Mouse (Mus musculus) liver, adult 2 months (tissue): ENCODE data around the gene Cemip2.

Experiments
- CTCF ChIP-seq: fragments of 200-500 bp; IDR thresholded peaks from 2 replicates; pipeline ENCODE4 v1.5.1; 2011; ENCODE audit warnings: low read depth, low read length, control low read depth
- POLR2A ChIP-seq: fragments of 200-500 bp; IDR thresholded peaks from 2 replicates; pipeline ENCODE4 v1.6.1; 2011; ENCODE audit warnings: low read length, control low read depth; ENCODE audit not compliant: insufficient read depth; ENCODE audit errors: extremely low read depth

- TF ChIP-seq POLR2A = no peak
- TF ChIP-seq CTCF = no peak
These were observed 2.5 kb upstream of the Cemip2 start for GRCm38 (mm10) chr19:21775629-21776028.
